Mouse (Mus musculus) megakaryocyte, embryonic 14.5 days (primary cell): ENCODE measurements around the gene Angptl7.

Source experiments
- FLI1 ChIP-seq: IDR thresholded peaks from 2 replicates; pipeline ENCODE4 v1.6.1; 2012; ENCODE audit warnings: low read length, inconsistent platforms, mixed read lengths
- GATA1 ChIP-seq: IDR thresholded peaks from 3 replicates; pipeline ENCODE4 v1.6.1; 2012; ENCODE audit warnings: mixed read lengths, low read length, inconsistent platforms, borderline replicate concordance

- TF ChIP-seq GATA1 (no peak), FLI1 (no peak)
Observed at GRCm38 (mm10) chr4:148508084-148508849, 8.0 kb upstream of the Angptl7 start.
